Mouse (Mus musculus) erythroblast, embryonic 14.5 days (primary cell): Measurements from ENCODE around the gene Ldlrad3.

Experiments used
- GATA1 ChIP-seq: IDR thresholded peaks from 2 replicates; pipeline ENCODE4 v1.6.1; 2012; ENCODE audit warnings: low read length, inconsistent platforms, mixed read lengths
- TAL1 ChIP-seq: IDR thresholded peaks from 3 replicates; pipeline ENCODE4 v1.6.1; 2012; ENCODE audit warnings: low read length, inconsistent platforms, mixed read lengths

DNA sequence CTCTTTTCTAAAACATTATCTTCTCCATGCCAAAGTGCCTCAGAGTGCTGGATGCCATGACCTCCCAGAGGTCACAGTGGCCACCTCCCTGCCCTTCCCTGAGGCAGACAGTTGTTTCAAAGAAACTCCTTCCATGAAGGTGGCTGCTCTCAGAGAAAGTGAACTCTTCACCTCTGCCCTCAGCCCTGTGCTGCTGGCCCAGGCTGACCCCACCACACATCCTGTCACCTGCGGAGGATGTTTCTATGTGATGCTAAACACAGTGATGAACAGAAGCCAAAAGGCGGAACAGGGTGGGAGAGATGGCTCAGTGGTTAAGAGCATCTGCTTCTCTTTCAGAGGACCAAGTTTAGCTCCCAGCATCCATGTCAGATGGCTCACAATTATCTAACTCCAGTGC is 75.9 kb downstream of the Ldlrad3 start:
- TF ChIP-seq GATA1 = no peak
- TF ChIP-seq TAL1 = no peak
